Mouse (Mus musculus): ENCODE data around the gene Cxcr4.

The Cxcr4 gene

GRCm38 (mm10) chr1:128592211-128592741 lies at the start of gene Cxcr4:
TSS of gene Cxcr4 (minus strand) at chr1:128592293.
- DNase-seq, result peak; percentile 54

DNA sequence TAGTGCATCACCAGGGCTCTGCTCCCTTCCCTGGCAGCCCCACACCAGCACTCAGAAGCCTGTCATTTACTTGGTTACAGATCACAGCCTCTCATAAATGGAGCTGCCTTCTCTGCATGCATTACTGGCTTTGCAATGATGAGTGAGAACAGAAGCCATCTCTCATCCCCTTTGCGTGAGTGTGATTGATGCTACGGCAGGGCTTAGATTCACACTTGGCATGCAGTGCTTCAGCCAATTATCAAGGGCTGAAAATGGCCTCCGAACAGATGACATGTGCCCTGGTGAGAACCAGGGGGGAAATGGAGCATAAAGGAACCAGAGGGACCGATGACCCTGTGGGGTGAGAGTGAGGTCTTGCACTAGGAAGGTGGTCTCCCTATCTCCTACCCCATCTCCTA lies 47.6 kb upstream of the Cxcr4 start:
- no peak for DNase-seq

- DNase-seq, result no peak
Measured at GRCm38 (mm10) chr1:128637230-128637740, 45.2 kb upstream of the Cxcr4 start.

GRCm38 (mm10) chr1:128636258-128637229 lies 44.5 kb upstream of the Cxcr4 start:
- DNase-seq, result no peak

DNA sequence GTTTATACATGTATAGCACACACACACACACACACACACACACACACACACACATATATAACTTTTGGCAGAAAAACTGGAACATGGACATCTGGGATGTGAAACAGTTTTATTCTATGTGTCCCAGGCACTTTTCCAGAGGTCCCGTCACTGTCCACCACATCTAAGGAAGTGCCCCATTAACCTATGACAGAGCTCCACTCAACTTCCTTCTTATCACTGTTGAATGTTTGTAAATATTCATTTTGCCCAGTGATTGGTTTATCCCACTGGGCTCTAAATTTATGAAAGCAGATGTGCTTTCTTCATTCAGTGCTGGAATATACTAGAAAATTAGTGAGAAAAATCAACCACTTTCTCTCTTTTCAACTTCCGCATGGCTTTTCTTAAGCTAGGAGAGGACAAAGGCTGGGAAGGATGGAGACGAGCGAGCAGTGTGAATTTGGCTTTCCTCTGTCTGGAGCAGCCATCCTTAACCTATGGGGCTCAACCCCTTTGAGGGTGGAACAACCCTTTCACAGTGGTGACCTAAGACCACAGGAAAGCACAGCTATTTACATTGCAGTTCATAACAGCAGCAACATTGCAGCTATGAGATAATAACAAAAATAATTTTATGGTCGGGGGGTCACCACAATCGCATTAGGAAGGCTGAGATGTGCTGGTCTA lies 41.8 kb upstream of the Cxcr4 start:
- no peak for DNase-seq

DNA sequence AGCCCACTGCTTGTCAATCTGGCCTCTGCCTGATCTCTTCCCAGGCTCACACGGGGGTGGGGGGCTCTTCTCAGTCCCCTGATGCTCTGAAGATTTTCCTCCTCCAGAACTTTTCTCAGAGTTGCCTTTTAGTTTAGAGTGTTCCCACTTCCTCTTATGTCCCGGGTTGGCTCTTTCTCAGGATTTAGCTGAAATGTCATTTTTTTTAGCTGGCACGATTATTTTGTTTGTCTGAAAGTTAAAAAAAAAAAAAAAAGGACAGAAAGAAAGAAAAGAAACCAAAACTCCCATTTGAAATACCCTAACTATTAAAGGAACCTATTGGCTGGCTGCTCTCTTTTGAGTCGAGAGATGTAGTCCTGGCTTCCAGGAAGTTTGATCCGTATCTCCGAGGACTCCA lies 40.4 kb upstream of the Cxcr4 start:
- no peak for DNase-seq

GRCm38 (mm10) chr1:128626144-128626678 lies 34.1 kb upstream of the Cxcr4 start:
- DNase-seq, result no peak

- no peak for DNase-seq
Measured at GRCm38 (mm10) chr1:128623594-128623887, 31.4 kb upstream of the Cxcr4 start.

GRCm38 (mm10) chr1:128622867-128623593 lies 30.9 kb upstream of the Cxcr4 start:
- no peak for DNase-seq

- no peak for DNase-seq
Measured at GRCm38 (mm10) chr1:128617654-128618310, 25.7 kb upstream of the Cxcr4 start.

GRCm38 (mm10) chr1:128616586-128616985 lies 24.5 kb upstream of the Cxcr4 start:
- no peak for DNase-seq

GRCm38 (mm10) chr1:128615459-128615806 lies 23.3 kb upstream of the Cxcr4 start:
- DNase-seq, result no peak

DNA sequence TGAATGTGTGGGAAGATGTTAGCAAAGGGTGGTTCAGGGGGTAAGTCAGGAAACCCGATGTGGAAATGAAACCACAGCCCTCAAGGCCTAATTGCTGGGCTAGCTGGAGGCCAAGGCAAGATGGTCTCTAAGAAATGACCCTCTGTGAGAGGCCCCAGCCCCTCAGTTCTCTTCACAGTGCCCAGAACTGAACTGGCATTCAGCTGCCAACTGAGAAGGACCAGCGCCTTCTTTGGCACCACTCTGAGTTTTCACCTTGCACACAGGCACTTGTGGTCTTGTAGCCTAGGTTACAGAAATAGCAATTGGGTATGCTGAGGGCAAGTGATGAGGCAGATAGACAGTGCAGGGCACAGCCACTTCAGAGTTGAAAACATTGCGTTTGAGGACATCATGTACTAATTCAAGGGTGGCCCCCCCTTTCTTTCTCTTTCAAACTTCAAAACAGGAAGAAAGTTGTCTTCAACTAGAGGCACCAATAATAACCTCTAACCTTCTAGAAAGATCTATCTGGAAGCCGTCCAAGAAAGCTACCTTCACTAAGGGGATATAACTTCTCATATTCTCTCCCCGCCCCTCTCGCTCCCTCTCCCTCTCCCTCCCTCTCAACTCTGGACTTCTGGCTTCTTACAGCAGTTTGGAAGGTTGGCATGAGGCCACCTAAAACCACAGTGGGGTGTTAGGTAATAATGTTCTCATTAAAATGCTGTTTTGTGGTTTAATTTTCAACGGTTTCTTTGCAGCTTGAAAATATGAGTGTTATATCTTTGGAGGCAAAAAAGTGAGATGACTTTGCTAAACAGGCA lies 22.8 kb upstream of the Cxcr4 start:
- no peak for DNase-seq

DNA sequence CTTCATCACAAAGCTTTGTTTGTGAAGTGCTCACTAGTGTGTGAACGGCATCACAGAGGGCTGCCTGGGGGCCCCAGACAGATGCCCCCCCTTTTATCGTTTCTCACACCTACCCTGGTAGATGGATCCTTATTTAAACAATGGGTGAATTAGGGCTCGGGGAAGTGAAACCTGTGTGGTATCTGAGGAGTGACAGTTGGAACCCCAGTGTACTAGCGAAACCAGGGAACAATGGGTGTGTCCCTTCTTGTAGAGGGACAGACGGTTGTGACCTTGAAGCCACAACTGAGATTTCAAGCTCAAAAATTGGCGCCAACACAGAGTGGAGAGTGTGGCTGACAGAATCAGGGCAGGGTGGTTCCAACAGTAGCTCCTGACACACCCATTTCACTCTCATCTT lies 16.0 kb upstream of the Cxcr4 start:
- no peak for DNase-seq

DNA sequence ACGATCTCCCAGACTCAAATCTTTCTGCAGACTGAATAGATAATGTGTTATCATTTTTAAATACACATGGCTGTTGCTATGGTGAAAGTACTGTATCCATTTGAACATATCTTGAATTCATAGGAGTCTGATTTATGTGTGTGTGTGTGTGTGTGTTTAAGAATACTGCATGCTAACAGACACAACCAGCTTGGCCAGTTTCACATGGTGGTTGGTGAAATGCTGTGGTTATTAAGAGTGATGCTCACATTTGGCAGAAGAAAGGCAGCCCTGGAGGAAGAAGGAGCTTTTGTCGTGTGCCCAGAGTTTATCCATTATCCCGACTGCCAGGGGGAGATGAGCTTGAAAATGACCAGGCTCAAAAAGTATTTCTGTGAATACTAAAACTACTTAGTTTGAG lies 15.3 kb upstream of the Cxcr4 start:
- no peak for DNase-seq

GRCm38 (mm10) chr1:128605794-128606193 lies 13.7 kb upstream of the Cxcr4 start:
- DNase-seq, result no peak

- no peak for DNase-seq
Measured at GRCm38 (mm10) chr1:128602688-128603385, 10.7 kb upstream of the Cxcr4 start.

DNA sequence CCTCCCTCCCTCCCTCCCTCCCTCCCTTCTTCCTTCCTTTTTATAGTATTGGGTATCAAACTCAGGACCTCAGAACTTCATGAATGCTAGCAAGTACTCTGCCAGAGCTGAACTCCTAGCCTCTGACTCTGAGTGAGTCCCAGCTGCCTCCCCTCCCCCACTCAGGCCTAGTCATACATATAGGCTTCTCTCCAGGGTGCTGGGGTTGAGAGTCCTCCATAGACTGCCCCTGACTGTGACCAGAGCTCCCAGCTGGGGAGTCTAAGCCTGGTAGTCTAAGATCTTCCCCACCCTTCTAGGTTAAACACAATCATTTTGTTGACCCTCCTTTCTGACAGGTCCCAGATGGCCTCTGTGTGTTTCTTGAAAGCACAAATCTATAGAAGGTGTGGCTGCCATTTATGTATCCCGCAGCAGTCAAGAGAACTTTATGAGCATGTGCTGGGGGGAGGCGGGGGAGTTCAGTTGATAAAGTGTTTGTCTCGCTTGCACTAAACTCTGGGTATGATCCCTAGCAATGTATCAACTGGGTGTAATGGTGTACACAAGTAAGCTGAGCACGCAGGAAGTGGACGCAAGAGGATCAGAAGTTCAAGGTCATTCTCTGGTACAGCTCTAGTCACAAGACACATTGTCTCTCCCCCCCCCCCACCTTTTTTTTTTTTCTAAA lies 10.1 kb upstream of the Cxcr4 start:
- peak; percentile 13 for DNase-seq

DNA sequence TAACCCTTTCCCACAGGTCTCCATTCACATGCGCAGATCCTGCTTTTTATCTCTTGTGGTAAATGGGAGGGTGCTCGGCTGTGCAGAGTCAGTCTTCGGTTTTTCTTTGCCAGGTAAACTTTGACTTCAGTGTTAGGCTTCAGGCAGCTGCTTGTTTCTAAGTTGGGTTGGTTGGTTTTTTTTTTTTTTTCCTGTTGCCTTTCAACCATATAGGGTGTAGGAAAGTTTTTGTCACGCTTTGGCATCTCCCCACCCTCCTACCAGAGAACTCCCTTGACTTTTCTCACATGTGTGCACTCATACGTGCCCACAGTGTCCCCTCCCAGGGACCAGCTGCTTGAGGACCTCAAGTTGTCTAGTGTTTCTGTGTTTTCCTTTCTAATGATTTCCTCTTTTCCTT lies 9.2 kb upstream of the Cxcr4 start:
- DNase-seq, result no peak

GRCm38 (mm10) chr1:128600549-128600948 lies 8.5 kb upstream of the Cxcr4 start:
- DNase-seq, result no peak

Measured in right cerebral cortex, postnatal 14 days (tissue).